Mouse (Mus musculus) liver (tissue): ENCODE measurements around the gene Man2b1.

ENCODE experiments used
- DNase-seq: peaks from one replicate; pipeline ENCODE4 v3.0.0-alpha.2; 2020; ENCODE audit warnings: mixed read lengths

Man2b1 gene

GRCm38 (mm10) chr8:85083108-85083813 is at the start of gene Man2b1:
TSS of gene Man2b1 (plus strand) at chr8:85083270.
- peak; percentile 92 for DNase-seq

DNA sequence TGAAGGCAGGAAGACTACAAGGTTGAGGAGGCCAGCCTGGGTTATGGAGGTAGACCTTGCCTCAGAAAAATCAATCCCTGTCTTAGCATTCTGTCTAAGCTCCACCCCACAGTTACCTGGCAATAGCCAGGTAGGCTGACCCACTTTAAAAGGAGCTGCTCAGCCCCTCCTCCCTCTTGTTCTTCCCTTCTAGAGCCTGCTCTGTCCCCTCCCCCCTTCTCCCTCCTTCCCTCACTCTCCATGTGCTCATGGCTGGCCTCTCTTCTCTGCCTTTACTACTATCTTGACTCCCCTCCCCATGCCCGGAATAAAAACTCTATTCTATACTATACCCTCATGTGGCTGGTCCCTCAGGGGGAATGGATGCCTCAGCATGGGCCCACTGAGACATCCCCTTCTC is 49.2 kb upstream of the Man2b1 start:
- no peak for DNase-seq

GRCm38 (mm10) chr8:85034764-85035163 is 48.3 kb upstream of the Man2b1 start:
- DNase-seq = peak; percentile 84

DNA sequence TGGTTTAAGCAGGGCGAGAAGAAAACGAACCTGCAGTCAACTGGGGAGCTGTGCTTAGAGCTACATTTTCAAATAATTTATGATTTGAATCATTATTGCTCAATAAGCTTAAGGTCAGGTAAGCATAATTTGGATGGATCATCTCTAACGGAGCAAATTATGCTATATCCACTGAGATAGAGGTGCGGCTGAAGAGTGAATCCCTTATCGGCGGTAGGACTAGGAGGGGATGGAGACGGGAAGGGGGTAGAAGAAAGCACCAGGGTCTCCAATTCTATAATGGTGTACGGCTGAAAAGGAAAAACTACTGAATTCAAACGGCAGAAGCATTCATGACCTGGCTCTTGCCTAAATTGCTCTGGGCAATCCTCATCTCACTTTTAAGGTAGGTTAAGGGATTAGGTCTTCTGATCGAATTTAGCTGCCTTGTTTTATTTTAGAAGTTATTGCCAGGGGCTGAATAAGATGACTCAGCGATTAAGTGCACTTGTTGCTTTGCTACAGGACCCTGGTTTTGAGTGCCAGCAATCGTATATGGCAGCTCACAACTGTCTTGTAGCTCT is 47.8 kb upstream of the Man2b1 start:
- no peak for DNase-seq

GRCm38 (mm10) chr8:85035728-85036310 is 47.3 kb upstream of the Man2b1 start:
- peak; percentile 29 for DNase-seq

GRCm38 (mm10) chr8:85036381-85036717 is 46.7 kb upstream of the Man2b1 start:
- no peak for DNase-seq

- DNase-seq = peak; percentile 92
These were observed 46.2 kb upstream of the Man2b1 start, which contains the start of gene Tnpo2 for GRCm38 (mm10) chr8:85036718-85037365. TSS of gene Tnpo2 (plus strand) at chr8:85036915.

GRCm38 (mm10) chr8:85037366-85037680 is 45.7 kb upstream of the Man2b1 start:
- DNase-seq = no peak

- peak; percentile 85 for DNase-seq
These were observed 45.2 kb upstream of the Man2b1 start for GRCm38 (mm10) chr8:85037681-85038531.

DNA sequence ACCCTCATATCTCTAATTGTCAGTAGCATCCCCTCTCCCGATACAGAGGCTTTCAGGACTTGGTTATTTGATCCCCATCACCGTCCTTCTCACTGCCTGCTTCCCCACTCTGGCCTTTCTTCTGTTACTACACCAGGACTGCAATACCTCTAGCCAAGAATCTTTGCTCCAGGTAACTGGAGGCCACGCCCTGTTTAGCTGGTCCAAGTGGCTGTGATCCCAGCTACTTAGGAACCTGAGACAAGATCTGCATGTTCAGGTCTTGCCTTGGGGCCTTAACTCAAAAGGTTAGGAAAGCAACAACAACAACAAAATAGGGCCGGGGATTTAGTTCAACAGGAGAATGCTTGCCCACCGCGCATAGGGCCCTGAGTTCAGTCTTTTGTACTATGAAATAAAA is 39.5 kb upstream of the Man2b1 start:
- DNase-seq = no peak

- no peak for DNase-seq
These were observed 25.7 kb upstream of the Man2b1 start for GRCm38 (mm10) chr8:85057367-85057766.

DNA sequence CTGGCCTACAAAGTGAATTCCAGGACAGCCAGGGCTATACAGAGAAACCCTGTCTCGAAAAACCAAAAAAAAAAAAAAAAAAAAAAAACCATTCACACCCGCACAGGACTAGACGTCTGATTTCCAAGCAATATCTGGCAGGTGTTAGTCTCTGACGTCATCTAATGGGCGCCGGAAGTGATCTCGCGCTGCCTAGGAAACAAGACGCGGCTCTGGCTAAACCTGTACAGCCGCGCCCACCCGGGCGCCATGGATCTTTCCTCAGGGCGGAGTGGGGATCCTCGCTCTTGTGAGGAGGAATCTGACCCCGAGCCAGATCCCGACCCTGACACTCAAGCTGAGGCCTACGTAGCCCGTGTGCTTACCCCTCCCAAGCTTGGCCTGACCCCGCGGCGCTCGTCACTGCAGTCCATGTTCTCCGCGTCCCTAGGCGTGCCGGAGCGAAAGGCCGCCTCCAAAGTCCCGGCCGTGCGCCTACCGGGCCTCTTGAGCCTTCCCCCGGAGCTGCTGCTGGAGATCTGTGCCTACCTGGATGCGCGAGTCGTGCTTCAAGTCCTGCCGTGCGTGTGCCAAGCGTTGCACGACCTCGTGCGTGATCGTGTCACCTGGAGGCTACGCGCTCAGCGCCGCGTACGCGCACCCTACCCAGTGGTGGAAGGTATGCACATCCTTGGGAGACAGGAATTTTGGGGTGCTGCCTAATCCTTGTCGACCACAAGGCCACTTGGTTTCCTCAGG is 23.0 kb upstream of the Man2b1 start, which contains the start of gene Fbxw9:
TSS of gene Fbxw9 (plus strand) at position 177 of the 738 bp plus-strand sequence.
- peak; percentile 82 for DNase-seq

DNA sequence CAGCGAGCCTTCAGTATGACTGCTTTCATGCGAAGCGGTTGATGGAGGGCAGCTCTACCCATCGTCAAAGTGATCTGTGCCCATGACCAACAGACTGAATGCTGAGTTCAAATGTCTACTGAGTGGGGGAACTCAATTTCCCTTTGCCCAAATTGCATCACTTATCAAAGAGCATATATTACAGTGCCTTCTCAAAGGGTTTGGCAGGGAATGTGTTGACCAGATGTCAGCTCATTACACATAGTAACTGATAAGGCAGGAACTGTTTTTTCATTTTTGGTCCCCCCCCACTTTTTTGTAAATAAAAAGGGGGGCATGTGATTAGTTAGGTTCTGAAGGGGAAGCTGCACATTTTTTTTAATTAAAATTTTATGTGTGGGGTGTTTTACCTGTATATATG is 20.5 kb upstream of the Man2b1 start:
- DNase-seq = no peak

GRCm38 (mm10) chr8:85065213-85065612 is 17.9 kb upstream of the Man2b1 start:
- DNase-seq = peak; percentile 39

GRCm38 (mm10) chr8:85067155-85067554 is 15.9 kb upstream of the Man2b1 start:
- no peak for DNase-seq

- no peak for DNase-seq
These were observed 15.1 kb upstream of the Man2b1 start, which contains the start of gene Gm5741 for GRCm38 (mm10) chr8:85067982-85068381. TSS of gene Gm5741 (minus strand) at chr8:85067982.

DNA sequence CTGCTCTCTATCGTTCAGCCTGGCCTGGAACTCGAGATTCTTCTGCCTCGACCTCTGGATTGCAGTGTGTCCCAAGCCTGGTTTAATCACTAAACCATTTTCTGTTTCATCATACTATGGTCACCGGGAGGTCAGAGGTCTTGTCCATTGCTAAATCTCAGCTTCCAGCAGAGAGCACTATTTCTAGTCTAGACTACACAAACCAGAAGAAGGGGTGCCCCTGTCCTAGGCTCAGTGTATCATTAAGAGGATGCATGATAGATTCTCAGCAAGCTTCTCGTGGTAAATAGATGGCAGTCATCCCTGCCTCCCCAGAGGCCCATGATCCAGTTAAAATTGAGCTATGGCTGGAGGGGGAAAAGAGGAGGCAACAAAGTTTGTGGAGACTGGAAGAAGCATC is 12.0 kb upstream of the Man2b1 start:
- DNase-seq = peak; percentile 18

GRCm38 (mm10) chr8:85071514-85072281 is 11.4 kb upstream of the Man2b1 start, which contains the start of gene Dhps:
TSS of gene Dhps (plus strand) at chr8:85071757.
- DNase-seq = peak; percentile 92

GRCm38 (mm10) chr8:85072364-85072929 is 10.6 kb upstream of the Man2b1 start:
- DNase-seq = no peak

- DNase-seq = no peak
These were observed 9.9 kb upstream of the Man2b1 start for GRCm38 (mm10) chr8:85073041-85073612.
